Mouse (Mus musculus) olfactory bulb, adult 2 months (tissue): ENCODE data around the gene Aldh3a1.

Experiments
- CTCF ChIP-seq: fragments of 200-500 bp; IDR thresholded peaks from 2 replicates; pipeline ENCODE4 v1.5.1; 2012; ENCODE audit warnings: low read depth, mild to moderate bottlenecking, low read length, moderate library complexity; ENCODE audit not compliant: insufficient read depth
- POLR2A ChIP-seq: fragments of 200-500 bp; IDR thresholded peaks from 2 replicates; pipeline ENCODE4 v1.6.1; 2012; ENCODE audit warnings: mild to moderate bottlenecking, low read depth, low read length, moderate library complexity; ENCODE audit not compliant: insufficient read depth

DNA sequence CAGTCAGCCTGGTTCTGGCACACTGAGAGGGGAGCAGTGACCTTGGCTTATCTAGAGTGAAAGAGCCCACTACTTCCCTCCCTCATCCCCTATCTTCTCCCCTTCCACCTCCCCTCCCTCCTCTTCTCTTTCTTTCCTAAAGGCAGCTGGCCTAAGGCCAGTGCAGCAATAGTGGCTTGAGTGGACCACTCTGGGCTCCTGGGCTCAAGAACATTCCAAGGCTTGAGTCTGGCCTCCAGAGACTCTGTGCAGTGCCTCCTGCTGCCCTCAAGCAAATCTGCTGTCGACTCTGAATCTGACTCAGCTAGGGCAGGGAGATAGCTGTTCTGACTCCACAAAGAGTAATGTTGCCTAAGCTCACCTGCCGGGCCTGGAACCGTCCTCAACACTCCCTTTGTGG, 21.1 kb downstream of the Aldh3a1 start:
- TF ChIP-seq POLR2A (no peak), CTCF (no peak)
